Mouse (Mus musculus): Measurements from ENCODE around the gene Cmip.
A peak's percentile ranks its signal among the peaks of the same experiment; 100 is the strongest.

Gene Cmip

GRCm38 (mm10) chr8:117257821-117258575 lies 1.1 kb downstream of the Cmip start:
- peak; percentile 63 for DNase-seq (ENCODE audit: low spot score)

- DNase-seq (ENCODE audit: low spot score) = no peak
These were observed 1.7 kb downstream of the Cmip start for GRCm38 (mm10) chr8:117258576-117259040.

- DNase-seq (ENCODE audit: low spot score) = no peak
These were observed 2.7 kb downstream of the Cmip start for GRCm38 (mm10) chr8:117259431-117260001.

DNA sequence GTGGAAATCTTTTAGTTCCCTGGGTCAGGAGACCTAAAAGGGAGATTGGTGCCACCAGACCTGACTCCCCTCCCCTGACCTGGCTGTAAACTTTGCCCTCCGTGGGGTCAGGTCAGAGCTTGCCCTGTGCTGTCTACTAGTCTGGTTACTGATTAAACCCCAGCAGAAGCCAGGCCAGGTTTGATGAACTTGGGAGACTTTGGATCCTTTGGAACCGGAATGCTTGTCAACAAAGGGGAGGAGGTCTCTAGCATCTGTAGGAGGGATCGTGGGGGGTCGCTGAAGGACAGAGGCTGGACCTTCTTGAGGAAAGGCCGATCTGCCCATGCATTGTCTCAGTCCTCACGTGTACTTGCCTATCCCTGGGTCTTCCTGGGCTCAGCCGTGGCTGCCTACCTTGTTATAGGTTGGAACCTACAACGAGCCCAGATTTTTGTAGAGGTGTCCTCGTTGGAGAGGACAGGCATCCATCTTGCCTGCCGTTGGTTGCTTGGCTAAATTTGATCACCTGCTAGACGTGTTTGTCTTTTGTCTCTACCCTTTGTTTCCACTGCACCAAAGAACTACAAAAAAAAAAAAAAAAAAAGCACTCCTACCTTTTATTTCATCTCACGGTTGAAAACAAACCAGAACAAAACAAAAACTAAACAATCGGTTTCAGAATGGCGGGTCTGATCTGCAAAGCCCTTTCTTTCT lies 3.5 kb downstream of the Cmip start:
- peak; percentile 37 for DNase-seq (ENCODE audit: low spot score)

GRCm38 (mm10) chr8:117260930-117261475 lies 4.1 kb downstream of the Cmip start:
- no peak for DNase-seq (ENCODE audit: low spot score)

- DNase-seq (ENCODE audit: low spot score) = no peak
These were observed 4.8 kb downstream of the Cmip start for GRCm38 (mm10) chr8:117261702-117262101.

- no peak for DNase-seq (ENCODE audit: low spot score)
These were observed 5.8 kb downstream of the Cmip start for GRCm38 (mm10) chr8:117262685-117263084.

DNA sequence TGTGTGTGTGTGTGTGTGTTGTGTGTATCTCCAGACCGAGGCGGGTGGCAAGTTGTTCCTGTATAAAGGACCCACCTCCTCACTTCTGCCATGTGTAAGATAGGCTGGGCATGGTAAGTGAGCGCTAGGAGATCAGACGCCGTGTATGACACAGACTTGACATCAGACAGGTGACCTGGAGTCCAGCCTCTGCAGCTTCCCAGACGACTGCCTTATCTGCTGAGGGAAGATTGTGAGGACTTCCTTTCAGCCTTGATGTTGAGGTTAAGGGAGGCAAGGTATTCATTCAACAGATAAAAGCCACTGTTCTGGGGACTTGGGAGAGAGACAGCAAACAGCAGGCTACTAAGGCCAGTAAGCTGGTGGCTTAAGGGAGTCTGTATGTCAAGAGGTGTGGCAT lies 6.6 kb downstream of the Cmip start:
- no peak for DNase-seq (ENCODE audit: low spot score)

DNA sequence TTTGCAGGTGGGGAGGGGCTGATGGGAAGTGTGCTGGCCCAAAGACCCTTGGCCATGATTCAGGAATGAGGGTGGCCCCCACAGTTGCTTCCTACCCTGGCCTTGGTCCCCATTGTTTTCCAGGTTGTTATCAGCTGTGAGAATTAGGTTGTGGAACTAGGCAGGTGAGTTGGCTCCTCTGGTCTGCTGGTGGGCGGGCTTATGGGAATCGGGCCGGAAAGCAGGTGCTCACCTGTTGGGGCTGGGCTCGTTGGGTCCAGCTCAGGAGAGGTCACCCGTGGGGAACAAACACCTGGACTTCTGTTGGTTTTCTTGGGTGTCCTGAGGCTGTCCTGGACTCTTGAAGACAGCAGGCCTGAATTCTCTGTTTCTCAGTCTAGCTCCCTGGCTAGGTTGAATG lies 8.2 kb downstream of the Cmip start:
- DNase-seq (ENCODE audit: low spot score) = no peak

DNA sequence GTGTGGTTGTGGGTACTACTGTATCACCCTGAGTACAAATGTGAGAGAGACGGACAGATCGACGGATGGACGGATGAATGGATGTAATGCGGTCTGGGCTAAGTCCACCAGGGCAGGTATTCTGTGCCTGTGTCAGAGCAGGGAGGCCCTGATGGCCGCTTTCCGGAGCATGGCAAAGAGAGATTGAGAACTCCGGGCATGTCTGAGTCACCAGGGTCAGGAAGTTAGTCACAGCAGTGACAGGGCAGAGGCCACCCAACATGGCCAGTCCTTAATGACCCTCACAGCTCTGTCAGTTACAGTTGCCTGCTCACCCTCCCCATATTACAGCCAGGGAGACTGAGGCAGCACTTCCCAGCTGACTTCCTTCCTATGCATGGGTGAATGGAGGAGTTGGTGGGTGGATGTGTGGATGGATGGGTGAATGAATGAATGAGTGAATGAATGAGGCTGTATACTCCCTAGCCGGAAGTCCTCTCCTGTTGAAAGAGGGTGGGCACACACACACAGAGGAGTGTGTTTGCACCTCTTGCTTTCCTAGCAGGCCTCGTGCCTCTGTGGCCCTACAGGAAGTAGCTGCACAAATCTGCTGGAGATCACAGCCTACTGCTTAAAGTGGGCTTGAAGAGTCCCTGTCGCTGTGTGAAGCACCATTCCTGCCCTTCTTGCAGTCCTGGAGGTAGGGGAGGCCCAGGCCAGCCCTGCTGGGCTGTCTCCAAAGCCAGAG lies 10.7 kb downstream of the Cmip start:
- DNase-seq (ENCODE audit: low spot score) = no peak

- no peak for DNase-seq (ENCODE audit: low spot score)
These were observed 21.4 kb downstream of the Cmip start for GRCm38 (mm10) chr8:117278234-117278633.

- DNase-seq (ENCODE audit: low spot score) = peak; percentile 67
These were observed 21.8 kb downstream of the Cmip start for GRCm38 (mm10) chr8:117278668-117279132.

- DNase-seq (ENCODE audit: low spot score) = no peak
These were observed 23.6 kb downstream of the Cmip start for GRCm38 (mm10) chr8:117280488-117280887.

GRCm38 (mm10) chr8:117281676-117282075 lies 24.8 kb downstream of the Cmip start:
- DNase-seq (ENCODE audit: low spot score) = no peak

- DNase-seq (ENCODE audit: low spot score) = no peak
These were observed 25.5 kb downstream of the Cmip start for GRCm38 (mm10) chr8:117282141-117282950.

- no peak for DNase-seq (ENCODE audit: low spot score)
These were observed 28.1 kb downstream of the Cmip start for GRCm38 (mm10) chr8:117284768-117285484.

GRCm38 (mm10) chr8:117287966-117288365 lies 31.1 kb downstream of the Cmip start:
- DNase-seq (ENCODE audit: low spot score) = no peak

DNA sequence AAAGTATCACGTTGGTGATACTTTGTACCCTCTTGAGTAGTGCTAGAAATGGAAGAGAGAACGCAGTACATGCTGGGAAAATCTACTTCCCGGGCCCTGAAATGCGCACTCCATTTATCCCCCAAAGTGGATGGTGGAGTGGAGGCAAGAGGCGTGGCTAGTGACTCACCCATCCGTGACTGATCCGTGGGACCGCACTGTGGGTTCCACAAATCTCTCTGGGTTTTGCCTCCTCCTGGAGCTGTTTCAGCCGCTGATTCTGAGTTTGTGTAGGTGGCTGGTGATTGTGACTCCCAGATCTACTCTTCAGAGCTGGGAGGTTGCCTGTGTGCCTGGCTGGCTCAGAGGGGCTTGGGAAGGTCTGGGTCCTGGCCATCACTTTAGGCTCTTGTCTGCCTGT lies 32.2 kb downstream of the Cmip start:
- no peak for DNase-seq (ENCODE audit: low spot score)

DNA sequence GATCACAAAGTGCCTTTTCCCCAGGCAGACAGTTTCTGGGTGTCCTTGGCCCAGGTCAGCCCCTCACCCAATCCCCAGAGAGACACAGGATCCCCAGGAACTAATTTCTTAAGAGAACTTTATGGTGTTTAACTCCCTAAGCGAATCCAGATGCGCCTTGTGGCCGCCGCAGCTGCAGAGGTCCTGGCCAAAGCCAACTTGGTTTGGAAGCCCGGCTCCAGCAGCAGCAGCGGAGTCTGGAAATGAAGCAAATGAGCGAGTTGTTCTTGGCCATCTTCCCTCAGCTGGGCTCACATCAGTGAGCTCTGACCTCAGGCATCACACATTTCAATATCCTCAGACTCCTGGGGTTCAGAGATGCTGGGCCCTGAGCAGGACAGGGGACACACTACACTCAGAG lies 33.6 kb downstream of the Cmip start:
- DNase-seq (ENCODE audit: low spot score) = no peak

DNA sequence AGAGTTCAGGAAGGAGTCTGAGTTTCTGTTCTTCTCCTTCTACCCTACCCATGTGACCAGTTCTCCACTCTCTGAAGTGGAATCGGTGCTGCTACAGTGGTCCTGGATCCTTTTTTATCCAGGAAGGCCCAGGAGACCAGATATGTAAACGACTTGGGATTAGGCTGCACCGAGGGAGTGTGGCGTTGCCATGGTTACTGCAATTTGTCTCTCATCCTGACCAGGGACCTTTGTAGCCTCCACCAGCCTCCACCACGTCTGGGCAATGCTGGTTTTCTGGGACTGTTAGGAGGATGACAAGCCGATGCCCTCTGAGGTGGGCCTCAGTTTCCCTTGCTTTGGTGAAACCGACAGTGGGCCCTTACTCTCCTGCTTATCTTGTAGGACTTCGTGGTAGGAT lies 35.4 kb downstream of the Cmip start:
- DNase-seq (ENCODE audit: low spot score) = no peak

DNA sequence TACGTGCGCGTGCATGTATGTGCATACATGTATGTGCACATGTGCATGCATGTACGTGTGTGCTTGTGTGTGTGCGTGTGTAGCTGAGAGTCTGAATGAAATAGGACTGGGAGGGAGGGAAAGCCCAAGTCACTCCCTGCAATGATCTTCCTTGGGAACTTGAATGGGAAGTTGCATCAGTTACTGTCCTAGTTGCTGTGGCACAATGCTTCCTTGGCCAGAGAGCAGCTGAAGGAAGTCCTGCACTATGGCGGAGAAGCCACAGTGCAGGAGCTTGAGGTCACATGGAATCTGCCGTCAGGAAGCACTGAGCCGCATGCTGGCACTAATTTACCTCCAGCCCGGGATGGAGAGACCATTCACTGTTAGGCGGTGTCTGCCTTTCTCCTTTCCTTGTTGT lies 37.9 kb downstream of the Cmip start:
- DNase-seq (ENCODE audit: low spot score) = no peak

Measured in retina, embryonic 14.5 days (tissue).